Mouse (Mus musculus) liver, postnatal 0 days (tissue): Measurements from ENCODE around the gene Bcar3. TPM values are rescaled to one million over a fixed set of nuclear protein-coding genes. Genes with fewer than 3 reads are reported as not detected.

Source experiments
- ATAC-seq: fragments of 200-750 bp; cut with Nextera tagmentation; 2 replicates; pipeline ENCODE4 v1.8.0; 2017; ENCODE audit warnings: mild to moderate bottlenecking, moderate library complexity
- DNase-seq: peaks from one replicate; pipeline ENCODE4 v3.0.0-alpha.2; 2016
- H3K27ac ChIP-seq: fragments of 300-500 bp; sonication (generic); 2 replicates; pipeline ENCODE4 v1.5.1; 2014; ENCODE audit warnings: antibody characterized with exemption, moderate library complexity, mild to moderate bottlenecking, low read depth
- H3K27me3 ChIP-seq: fragments of 300-500 bp; sonication (generic); 2 replicates; pipeline ENCODE4 v1.6.1; 2014; ENCODE audit warnings: low read length, control low read depth, mixed read lengths; ENCODE audit not compliant: insufficient read depth
- H3K36me3 ChIP-seq: fragments of 300-500 bp; sonication (generic); replicated peaks from 2 replicates; pipeline ENCODE4 v1.6.1; 2014; ENCODE audit warnings: mild to moderate bottlenecking, control low read depth, low read length, moderate library complexity, mixed read lengths; ENCODE audit not compliant: insufficient read depth
- H3K4me1 ChIP-seq: fragments of 300-500 bp; sonication (generic); 2 replicates; pipeline ENCODE4 v1.6.1; 2014; ENCODE audit warnings: antibody characterized with exemption, mild to moderate bottlenecking, control low read depth; ENCODE audit not compliant: insufficient read depth
- H3K4me2 ChIP-seq: fragments of 300-500 bp; sonication (generic); 2 replicates; pipeline ENCODE4 v1.6.1; 2014; ENCODE audit warnings: low read depth, mild to moderate bottlenecking, low read length, moderate library complexity, mixed read lengths
- H3K4me3 ChIP-seq: fragments of 300-500 bp; sonication (generic); 2 replicates; pipeline ENCODE4 v1.5.1; 2014; ENCODE audit warnings: low read depth, low read length
- H3K9ac ChIP-seq: fragments of 300-500 bp; sonication (generic); replicated peaks from 2 replicates; pipeline ENCODE4 v1.6.1; 2014; ENCODE audit warnings: mild to moderate bottlenecking, moderate library complexity
- H3K9me3 ChIP-seq: fragments of 300-500 bp; sonication (generic); 2 replicates; pipeline ENCODE4 v1.6.1; 2016; ENCODE audit warnings: mild to moderate bottlenecking, control low read depth, low read length, mixed read lengths
- CTCF ChIP-seq: sonication (generic); IDR thresholded peaks from 2 replicates; pipeline ENCODE4 v1.5.1; 2016; ENCODE audit warnings: antibody characterized with exemption, low read depth
- EP300 ChIP-seq: IDR thresholded peaks from 2 replicates; pipeline ENCODE4 v1.6.1; 2016; ENCODE audit warnings: antibody characterized with exemption, low read depth, mild to moderate bottlenecking
- WGBS: fragments of 180-500 bp; shearing (Covaris S2); extraction: QIAGEN DNeasy Blood & Tissue Kit; methylation state at CpG from one replicate; pipeline ENCODE4 v1.1.7; 2014; ENCODE audit not compliant: insufficient replicate concordance; 5-methylcytosine and 5-hydroxymethylcytosine counted together
- polyA plus RNA-seq: library from polyadenylated mRNA; unstranded; fragments of >200 nt; fragmentation: Nextera tagmentation; extraction: Ambion mirVana; gene quantifications from 2 replicates; pipeline ENCODE4 v1.2.1, GENCODE M21; 2015

Gene Bcar3
- polyA plus RNA-seq, 1 experiment from 2014 or later, result 11.2 TPM

GRCm38 (mm10) chr3:122432811-122433406, 139.0 kb downstream of the Bcar3 start:
- peak overlapping the region; percentile 45 for H3K4me2 ChIP-seq
- no peak for ATAC-seq

GRCm38 (mm10) chr3:122433975-122434626, 140.2 kb downstream of the Bcar3 start:
- H3K9ac ChIP-seq, result no peak overlapping the region
- 76% methylated on average over 5 of the region's 5 CpGs for WGBS
- no peaks in the 10 kb centered on the region for H3K27me3 ChIP-seq
- peaks cover 2% of the 10 kb centered on the region; the same call in 1 of the 2 replicates for H3K36me3 ChIP-seq
- H3K27ac ChIP-seq, result no peak overlapping the region
- ATAC-seq, result no peak
- H3K9me3 ChIP-seq, result no peaks in the 10 kb centered on the region
- H3K4me1 ChIP-seq, result peaks cover 21% of the 10 kb centered on the region
- H3K4me2 ChIP-seq, result no peak overlapping the region
- H3K4me3 ChIP-seq, result no peak overlapping the region
- TF ChIP-seq CTCF (no peak), EP300 (no peak)
- DNase-seq, result no peak

More at GRCm38 (mm10) chr3:122432811-122433406, 139.0 kb downstream of the Bcar3 start:
- Histone ChIP-seq H3K4me3 (no peak overlapping the region), H3K36me3 (peaks cover 2% of the 10 kb centered on the region; the same call in 1 of the 2 replicates), H3K27me3 (no peaks in the 10 kb centered on the region), H3K27ac (no peak overlapping the region), H3K4me1 (peaks cover 21% of the 10 kb centered on the region), H3K9me3 (no peaks in the 10 kb centered on the region), H3K9ac (no peak overlapping the region)
- DNase-seq, result no peak
- TF ChIP-seq EP300 (no peak), CTCF (no peak)
- whole genome bisulfite sequencing, result 49% methylated on average over 9 of the region's 9 CpGs

DNA sequence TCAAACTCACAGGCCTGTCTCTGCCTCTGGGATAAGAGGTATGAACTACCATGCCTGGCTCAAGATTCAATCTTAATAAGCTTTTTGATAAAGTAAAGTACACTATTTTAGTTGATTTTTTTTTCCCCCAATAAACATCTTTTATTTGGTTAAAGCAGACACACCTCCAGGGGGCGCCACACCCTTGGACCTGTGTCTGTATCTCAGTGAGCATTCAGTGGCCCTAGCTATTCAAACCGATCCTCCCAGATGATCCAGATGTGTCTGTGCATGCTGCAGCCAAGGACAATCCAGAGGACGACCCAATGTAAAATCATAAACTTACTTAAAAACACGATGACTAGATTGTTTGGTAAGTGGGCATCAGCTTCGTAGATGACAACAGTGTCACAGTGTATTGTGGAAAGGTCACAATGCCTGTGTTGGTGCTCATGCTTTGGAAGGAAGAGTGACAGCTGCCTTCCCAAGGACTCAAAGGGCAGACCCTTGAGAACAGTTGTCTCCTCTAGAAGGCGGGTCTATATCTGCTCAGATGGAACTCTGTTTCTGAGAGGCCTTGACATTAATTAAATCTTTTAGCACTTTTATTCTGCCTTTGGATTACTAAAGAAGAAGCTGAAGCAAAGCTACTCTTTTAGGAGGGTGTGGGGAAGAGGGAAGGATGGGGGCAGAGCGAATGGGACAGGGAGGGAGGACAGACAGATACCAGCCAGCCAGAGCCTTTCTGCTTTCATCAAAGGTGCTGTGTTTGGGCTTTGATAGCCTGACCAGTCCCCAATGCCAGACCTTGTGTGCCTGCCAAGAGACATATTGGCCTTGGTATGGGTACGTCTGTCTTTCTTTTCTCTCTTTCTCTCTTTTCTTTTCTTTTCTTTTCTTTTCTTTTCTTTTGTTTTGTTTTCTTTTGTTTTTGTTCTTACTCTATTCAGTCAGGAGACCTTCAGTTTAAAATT, 141.3 kb downstream of the Bcar3 start:
- no peak overlapping the region for H3K4me2 ChIP-seq
- 81% methylated on average over 8 of the region's 8 CpGs for WGBS
- no peaks in the 10 kb centered on the region for H3K27me3 ChIP-seq
- no peak for ATAC-seq
- no peak overlapping the region for H3K9ac ChIP-seq
- no peaks in the 10 kb centered on the region for H3K36me3 ChIP-seq
- H3K4me3 ChIP-seq, result no peak overlapping the region
- no peak overlapping the region for H3K27ac ChIP-seq
- no peak for DNase-seq
- H3K4me1 ChIP-seq, result peaks cover 21% of the 10 kb centered on the region
- no peaks in the 10 kb centered on the region for H3K9me3 ChIP-seq
- no peak for TF ChIP-seq EP300
- TF ChIP-seq CTCF, result peak; percentile 35

GRCm38 (mm10) chr3:122438143-122438825, 144.3 kb downstream of the Bcar3 start:
- no peak overlapping the region for H3K9ac ChIP-seq
- no peak overlapping the region for H3K27ac ChIP-seq
- peaks cover 7% of the 10 kb centered on the region for H3K4me1 ChIP-seq
- DNase-seq (no peak), ATAC-seq (no peak)
- H3K36me3 ChIP-seq, result no peaks in the 10 kb centered on the region
- no peak for TF ChIP-seq EP300
- H3K27me3 ChIP-seq, result no peaks in the 10 kb centered on the region
- WGBS, result 61% methylated on average over 7 of the region's 7 CpGs
- no peaks in the 10 kb centered on the region for H3K9me3 ChIP-seq
- no peak overlapping the region for H3K4me2 ChIP-seq
- no peak overlapping the region for H3K4me3 ChIP-seq

DNA sequence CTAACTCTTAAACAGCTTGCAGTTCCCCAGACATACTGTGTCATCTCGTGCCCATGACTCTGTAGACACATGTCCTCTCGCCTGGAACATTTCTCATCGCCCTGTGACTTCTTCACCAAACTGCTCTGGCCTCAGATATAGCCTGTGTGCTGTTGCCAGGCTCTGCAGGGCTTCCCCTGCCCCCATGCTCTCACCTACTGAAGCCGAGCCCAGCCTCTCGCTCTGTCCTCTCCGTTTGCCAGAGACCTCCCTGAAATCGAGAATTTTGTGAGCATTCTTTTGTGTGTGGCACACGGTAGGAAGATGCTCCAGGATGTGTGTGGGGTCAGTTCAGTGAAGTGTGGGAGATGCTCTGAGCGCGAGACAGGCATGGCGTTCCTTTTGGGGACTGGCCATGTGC, 151.8 kb downstream of the Bcar3 start:
- Histone ChIP-seq H3K4me2 (no peak overlapping the region), H3K27ac (no peak overlapping the region), H3K9me3 (no peaks in the 10 kb centered on the region), H3K36me3 (no peaks in the 10 kb centered on the region; the same call in 1 of the 2 replicates), H3K9ac (no peak overlapping the region), H3K27me3 (no peaks in the 10 kb centered on the region), H3K4me3 (no peak overlapping the region), H3K4me1 (no peaks in the 10 kb centered on the region)
- ATAC-seq (no peak), DNase-seq (no peak)
- TF ChIP-seq EP300 (no peak), CTCF (no peak)
- 88% methylated on average over 11 of the region's 11 CpGs for WGBS

GRCm38 (mm10) chr3:122446678-122447077, 152.7 kb downstream of the Bcar3 start:
- Histone ChIP-seq H3K4me2 (no peak overlapping the region), H3K27me3 (no peaks in the 10 kb centered on the region), H3K4me3 (no peak overlapping the region), H3K9me3 (no peaks in the 10 kb centered on the region), H3K27ac (no peak overlapping the region), H3K4me1 (no peaks in the 10 kb centered on the region), H3K9ac (no peak overlapping the region), H3K36me3 (peaks cover 2% of the 10 kb centered on the region; the same call in 1 of the 2 replicates)
- no peak for TF ChIP-seq CTCF
- no peak for TF ChIP-seq EP300
- ATAC-seq, result no peak
- WGBS, result 78% methylated on average over 8 of the region's 8 CpGs
- DNase-seq, result no peak
